Mouse (Mus musculus) heart, postnatal 0 days (tissue): ENCODE measurements around the gene Scimp.

Experiments used
- CTCF ChIP-seq: IDR thresholded peaks from 2 replicates; pipeline ENCODE4 v1.5.1; 2016; ENCODE audit warnings: antibody characterized with exemption, control low read depth, low read depth
- EP300 ChIP-seq: IDR thresholded peaks from 2 replicates; pipeline ENCODE4 v1.6.1; 2016; ENCODE audit warnings: antibody characterized with exemption, low read depth

DNA sequence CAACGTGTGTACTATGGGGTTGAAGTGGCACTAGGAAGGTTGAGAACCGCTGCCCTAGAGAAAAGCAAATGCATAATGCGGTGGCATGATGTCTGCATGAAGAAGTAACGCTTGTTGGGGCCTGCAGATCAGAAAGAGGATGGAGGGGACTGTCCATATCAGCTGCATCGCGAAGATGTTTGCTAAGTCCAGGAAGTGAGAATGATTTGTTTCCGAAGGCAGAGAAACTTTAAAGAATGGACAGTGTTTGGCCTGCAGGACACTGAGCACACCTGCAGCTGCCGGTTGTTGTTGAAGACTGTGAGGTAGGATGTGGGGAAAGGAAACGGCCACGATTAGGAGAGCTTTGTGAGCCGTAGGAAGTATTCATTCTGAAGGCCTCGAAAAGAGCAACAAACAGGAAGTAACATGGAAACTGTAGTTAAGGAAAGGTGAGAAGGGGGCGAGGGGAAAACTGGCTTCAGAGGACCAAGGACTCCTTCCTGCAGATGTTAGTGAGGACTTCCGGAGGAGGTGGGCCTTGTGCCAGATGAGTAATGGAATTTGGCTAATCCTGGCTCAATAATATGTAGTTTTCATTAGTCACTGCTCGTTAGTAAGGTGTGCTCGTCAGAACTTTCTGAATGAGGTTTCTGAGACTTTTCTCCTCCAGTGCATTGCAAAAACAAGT, 46.5 kb downstream of the Scimp start:
- TF ChIP-seq CTCF (no peak), EP300 (no peak)
